Mouse (Mus musculus): ENCODE measurements around the gene Slc22a3. TPM values are rescaled to one million over a fixed set of nuclear protein-coding genes. Genes with fewer than 3 reads are reported as not detected.

Gene Slc22a3
- polyA plus RNA-seq (2016; fragmentation: Nextera tagmentation; extraction: Ambion mirVana): 0.17 and 0.26 TPM in 2 replicates

DNA sequence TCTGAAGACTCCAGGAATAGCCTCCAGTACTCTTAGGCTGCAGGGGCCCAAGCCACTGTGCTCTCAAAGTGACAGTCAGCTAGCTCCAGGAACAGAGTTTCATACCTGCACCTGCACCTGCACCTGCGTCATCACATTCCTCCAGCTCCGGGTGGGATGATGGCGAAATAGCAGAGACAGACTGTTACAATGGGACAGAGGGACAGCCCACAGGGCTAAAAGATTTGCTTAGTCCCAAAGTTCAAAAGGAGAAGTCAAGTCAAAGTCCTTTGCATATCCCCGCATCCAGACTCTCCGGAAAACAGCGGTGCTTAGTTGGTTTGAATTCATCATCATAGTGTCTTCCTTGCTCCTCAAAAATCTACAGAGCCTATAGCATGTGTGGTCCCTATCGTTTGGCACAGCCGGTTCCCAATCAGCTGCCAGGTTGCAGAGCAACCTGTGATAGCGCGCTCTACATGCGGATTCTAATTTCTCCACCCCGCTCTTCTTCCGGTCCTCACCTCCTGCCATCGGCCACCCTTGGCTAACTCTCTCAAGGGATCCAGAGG lies at the start of gene Slc22a3:
TSS of gene Slc22a3 (minus strand) at position 51 of the 551 bp plus-strand sequence.
- H3K4me2 ChIP-seq (replicated peaks): peak within 1 kb of the TSS; percentile 45
- H3K36me3 ChIP-seq: no peaks in the 10 kb centered on the region
- no peaks in the 10 kb centered on the region for H3K9me3 ChIP-seq
- no peak within 1 kb of the TSS for H3K9ac ChIP-seq (replicated peaks)
- H3K27ac ChIP-seq (replicated peaks): no peak within 1 kb of the TSS
- peak within 1 kb of the TSS; percentile 27 for H3K4me3 ChIP-seq
- H3K27me3 ChIP-seq: peaks cover 42% of the 10 kb centered on the region
- 12% methylated on average over 14 of the region's 14 CpGs for WGBS
- H3K4me1 ChIP-seq: peaks cover 8% of the 10 kb centered on the region; the same call in 1 of the 2 replicates
- ATAC-seq (ENCODE audit: low FRiP score, low read depth): no peak

DNA sequence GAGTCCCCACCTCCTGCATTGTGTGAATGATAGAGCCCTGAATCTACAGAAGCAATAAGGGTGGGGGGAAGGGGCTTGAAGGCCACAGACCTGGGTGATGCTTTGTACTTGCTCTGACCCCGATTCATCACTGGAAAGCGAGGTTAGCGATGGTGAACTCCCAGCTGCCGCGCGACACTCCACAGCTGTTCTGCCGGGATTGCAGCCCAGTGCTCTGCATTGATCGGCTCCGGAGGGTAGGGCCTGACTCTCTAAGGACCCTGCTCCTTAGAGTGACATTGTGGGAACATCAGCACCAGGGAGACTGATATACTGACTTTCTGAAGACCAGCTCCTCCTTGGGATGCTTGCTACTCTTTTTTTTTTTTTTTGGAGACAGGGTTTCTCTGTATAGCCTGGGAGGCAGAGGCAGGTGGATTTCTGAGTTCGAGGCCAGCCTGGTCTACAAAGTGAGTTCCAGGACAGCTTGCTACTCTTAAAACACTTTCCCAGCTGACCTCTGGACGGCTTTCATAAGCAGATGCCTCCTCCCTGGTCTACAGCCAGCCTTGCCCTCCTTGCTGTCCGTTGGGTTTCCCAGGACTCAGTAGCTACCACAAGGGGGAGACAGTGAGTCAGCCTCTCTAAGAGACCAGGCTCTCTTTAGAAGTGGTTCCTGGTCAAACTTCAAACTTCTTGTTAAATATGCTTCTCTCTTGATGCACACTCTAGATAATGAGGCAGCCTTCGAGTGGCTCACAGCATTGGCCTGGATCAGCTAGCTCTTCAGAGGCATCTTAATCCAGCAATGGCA lies 27.0 kb upstream of the Slc22a3 start:
- Histone ChIP-seq H3K36me3 (no peaks in the 10 kb centered on the region), H3K27me3 (no peaks in the 10 kb centered on the region), H3K9me3 (no peaks in the 10 kb centered on the region), H3K27ac (replicated peaks) (no peak overlapping the region), H3K4me2 (replicated peaks) (no peak overlapping the region), H3K4me1 (no peaks in the 10 kb centered on the region), H3K9ac (replicated peaks) (no peak overlapping the region), H3K4me3 (no peak overlapping the region)
- WGBS: 64% methylated on average over 13 of the region's 13 CpGs
- no peak for ATAC-seq (ENCODE audit: low FRiP score, low read depth)

DNA sequence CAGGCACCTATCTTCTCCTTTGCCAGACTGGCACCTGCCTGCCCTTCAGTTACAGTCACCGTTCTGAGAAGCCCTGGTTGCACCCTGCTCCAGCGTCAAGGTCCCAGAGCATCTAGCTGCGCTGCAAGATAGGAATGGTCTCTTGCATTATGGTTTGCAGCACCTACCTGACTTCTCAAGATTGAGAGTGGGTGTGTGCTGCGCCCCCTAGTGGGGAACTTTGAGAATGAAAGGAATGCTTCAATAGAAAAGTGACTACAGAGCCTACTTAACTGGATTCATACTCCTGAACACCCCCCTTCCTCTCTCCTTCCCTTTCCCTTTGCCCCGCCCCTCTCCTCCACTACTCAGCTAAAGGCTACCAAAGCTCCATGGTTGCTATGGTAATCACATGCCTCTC lies 24.6 kb upstream of the Slc22a3 start:
- H3K9ac ChIP-seq (replicated peaks): no peak overlapping the region
- no peaks in the 10 kb centered on the region for H3K4me1 ChIP-seq
- no peak overlapping the region for H3K4me2 ChIP-seq (replicated peaks)
- H3K27me3 ChIP-seq: no peaks in the 10 kb centered on the region
- 33% methylated on average over 5 of the region's 5 CpGs for WGBS
- H3K4me3 ChIP-seq: no peak overlapping the region
- no peaks in the 10 kb centered on the region for H3K36me3 ChIP-seq
- no peak for ATAC-seq (ENCODE audit: low FRiP score, low read depth)
- H3K9me3 ChIP-seq: no peaks in the 10 kb centered on the region
- no peak overlapping the region for H3K27ac ChIP-seq (replicated peaks)

GRCm38 (mm10) chr17:12530081-12530480 lies 22.6 kb upstream of the Slc22a3 start:
- Histone ChIP-seq H3K27me3 (no peaks in the 10 kb centered on the region), H3K36me3 (no peaks in the 10 kb centered on the region), H3K9me3 (no peaks in the 10 kb centered on the region), H3K9ac (replicated peaks) (no peak overlapping the region), H3K4me2 (replicated peaks) (no peak overlapping the region), H3K27ac (replicated peaks) (no peak overlapping the region), H3K4me3 (no peak overlapping the region), H3K4me1 (no peaks in the 10 kb centered on the region)
- ATAC-seq (ENCODE audit: low FRiP score, low read depth): no peak
- 70% methylated on average over 6 of the region's 6 CpGs for WGBS

GRCm38 (mm10) chr17:12529384-12529985 lies 22.0 kb upstream of the Slc22a3 start:
- WGBS: 75% methylated on average over 4 of the region's 4 CpGs
- Histone ChIP-seq H3K4me1 (no peaks in the 10 kb centered on the region), H3K9me3 (no peaks in the 10 kb centered on the region), H3K27ac (replicated peaks) (no peak overlapping the region), H3K27me3 (no peaks in the 10 kb centered on the region), H3K36me3 (no peaks in the 10 kb centered on the region), H3K9ac (replicated peaks) (no peak overlapping the region), H3K4me3 (no peak overlapping the region), H3K4me2 (replicated peaks) (no peak overlapping the region)
- no peak for ATAC-seq (ENCODE audit: low FRiP score, low read depth)

GRCm38 (mm10) chr17:12519089-12519488 lies 11.6 kb upstream of the Slc22a3 start:
- WGBS: 77% methylated on average over 2 of the region's 2 CpGs
- H3K27ac ChIP-seq (replicated peaks): no peak overlapping the region
- ATAC-seq (ENCODE audit: low FRiP score, low read depth): no peak

GRCm38 (mm10) chr17:12518194-12518593 lies 10.7 kb upstream of the Slc22a3 start:
- WGBS: 83% methylated on average over 6 of the region's 6 CpGs

More at GRCm38 (mm10) chr17:12519089-12519488, 11.6 kb upstream of the Slc22a3 start:
- H3K9ac ChIP-seq (replicated peaks): no peak overlapping the region
- no peak overlapping the region for H3K4me2 ChIP-seq (replicated peaks)
- H3K4me3 ChIP-seq: no peak overlapping the region
- no peaks in the 10 kb centered on the region for H3K36me3 ChIP-seq
- H3K4me1 ChIP-seq: no peaks in the 10 kb centered on the region
- peaks cover 10% of the 10 kb centered on the region; the same call in 1 of the 2 replicates for H3K9me3 ChIP-seq
- H3K27me3 ChIP-seq: no peaks in the 10 kb centered on the region

DNA sequence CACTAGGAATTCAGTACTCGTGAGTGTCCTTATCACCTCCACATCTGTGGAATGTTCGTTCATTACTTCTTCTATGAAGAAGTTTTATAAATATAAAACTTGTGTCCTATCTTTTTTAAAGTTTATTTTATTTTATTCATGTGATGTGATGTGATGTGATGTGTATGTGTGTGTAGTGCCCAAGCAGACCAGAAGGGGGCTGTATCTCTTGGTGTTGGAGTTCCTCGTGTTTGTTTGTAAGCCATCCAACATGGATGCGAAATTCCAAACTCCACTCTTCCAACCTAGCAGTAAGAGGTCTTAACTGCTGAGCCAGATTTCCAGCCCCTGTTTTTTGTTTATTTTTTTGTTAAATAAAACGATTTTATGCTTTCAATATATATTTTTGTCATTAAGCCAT lies 6.5 kb upstream of the Slc22a3 start:
- Histone ChIP-seq H3K36me3 (no peaks in the 10 kb centered on the region), H3K9me3 (no peaks in the 10 kb centered on the region), H3K4me1 (no peaks in the 10 kb centered on the region), H3K27me3 (peaks cover 1% of the 10 kb centered on the region), H3K4me3 (no peak overlapping the region), H3K27ac (replicated peaks) (no peak overlapping the region), H3K9ac (replicated peaks) (no peak overlapping the region), H3K4me2 (replicated peaks) (no peak overlapping the region)
- ATAC-seq (ENCODE audit: low FRiP score, low read depth): no peak
- WGBS: 79% methylated on average over 5 of the region's 5 CpGs

More at GRCm38 (mm10) chr17:12518194-12518593, 10.7 kb upstream of the Slc22a3 start:
- H3K27me3 ChIP-seq: no peaks in the 10 kb centered on the region
- no peaks in the 10 kb centered on the region for H3K4me1 ChIP-seq
- no peak overlapping the region for H3K4me3 ChIP-seq
- no peaks in the 10 kb centered on the region for H3K36me3 ChIP-seq
- no peak for ATAC-seq (ENCODE audit: low FRiP score, low read depth)
- H3K4me2 ChIP-seq (replicated peaks): no peak overlapping the region
- peaks cover 10% of the 10 kb centered on the region; the same call in 1 of the 2 replicates for H3K9me3 ChIP-seq
- H3K9ac ChIP-seq (replicated peaks): no peak overlapping the region
- H3K27ac ChIP-seq (replicated peaks): no peak overlapping the region

GRCm38 (mm10) chr17:12513107-12513923 lies 5.8 kb upstream of the Slc22a3 start:
- Histone ChIP-seq H3K9me3 (no peaks in the 10 kb centered on the region), H3K4me1 (no peaks in the 10 kb centered on the region), H3K27me3 (peaks cover 8% of the 10 kb centered on the region), H3K4me2 (replicated peaks) (no peak overlapping the region), H3K4me3 (no peak overlapping the region), H3K27ac (replicated peaks) (no peak overlapping the region), H3K36me3 (no peaks in the 10 kb centered on the region), H3K9ac (replicated peaks) (no peak overlapping the region)
- ATAC-seq (ENCODE audit: low FRiP score, low read depth): no peak
- 84% methylated on average over 9 of the region's 9 CpGs for WGBS

DNA sequence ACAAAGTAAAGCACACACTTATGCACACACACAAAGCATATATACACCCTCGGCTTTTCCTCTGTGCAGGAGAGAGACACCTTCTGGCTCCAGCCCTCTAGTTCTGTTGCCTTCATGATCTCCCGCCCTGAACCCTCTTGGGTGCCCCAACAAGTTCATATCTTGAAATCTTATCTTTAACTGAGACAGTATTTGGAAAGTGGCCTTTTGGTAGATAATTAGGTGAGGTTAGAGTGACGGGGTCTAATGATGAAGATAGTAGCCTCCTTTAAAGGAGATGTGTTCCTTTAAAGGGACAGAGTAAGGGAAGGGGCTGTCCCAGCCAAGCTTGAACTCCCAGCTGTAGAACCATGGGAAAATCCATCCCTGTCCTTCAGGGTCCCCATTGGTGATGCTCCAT lies 3.7 kb upstream of the Slc22a3 start:
- no peak overlapping the region for H3K4me3 ChIP-seq
- ATAC-seq (ENCODE audit: low FRiP score, low read depth): no peak
- H3K4me1 ChIP-seq: peaks cover 8% of the 10 kb centered on the region; the same call in 1 of the 2 replicates
- peaks cover 29% of the 10 kb centered on the region for H3K27me3 ChIP-seq
- no peak overlapping the region for H3K27ac ChIP-seq (replicated peaks)
- no peaks in the 10 kb centered on the region for H3K36me3 ChIP-seq
- H3K4me2 ChIP-seq (replicated peaks): no peak overlapping the region
- no peaks in the 10 kb centered on the region for H3K9me3 ChIP-seq
- no peak overlapping the region for H3K9ac ChIP-seq (replicated peaks)
- 84% methylated on average over 3 of the region's 3 CpGs for WGBS

- no peak overlapping the region for H3K4me3 ChIP-seq
- 23% methylated on average over 7 of the region's 7 CpGs for WGBS
- no peak overlapping the region for H3K9ac ChIP-seq (replicated peaks)
- ATAC-seq (ENCODE audit: low FRiP score, low read depth): no peak
- peaks cover 8% of the 10 kb centered on the region; the same call in 1 of the 2 replicates for H3K4me1 ChIP-seq
- peaks cover 42% of the 10 kb centered on the region for H3K27me3 ChIP-seq
- H3K27ac ChIP-seq (replicated peaks): no peak overlapping the region
- H3K9me3 ChIP-seq: no peaks in the 10 kb centered on the region
- H3K36me3 ChIP-seq: no peaks in the 10 kb centered on the region
- no peak overlapping the region for H3K4me2 ChIP-seq (replicated peaks)
Observed at GRCm38 (mm10) chr17:12508376-12508775, 872 bp upstream of the Slc22a3 start.

All from midbrain, embryonic 12.5 days (tissue).